Mouse (Mus musculus) cerebellum, adult 9-11 months (tissue): ENCODE data around the gene Mars.

Experiments
- DNase-seq: peaks from one replicate; pipeline ENCODE4 v3.0.0; 2022

Mars gene

DNA sequence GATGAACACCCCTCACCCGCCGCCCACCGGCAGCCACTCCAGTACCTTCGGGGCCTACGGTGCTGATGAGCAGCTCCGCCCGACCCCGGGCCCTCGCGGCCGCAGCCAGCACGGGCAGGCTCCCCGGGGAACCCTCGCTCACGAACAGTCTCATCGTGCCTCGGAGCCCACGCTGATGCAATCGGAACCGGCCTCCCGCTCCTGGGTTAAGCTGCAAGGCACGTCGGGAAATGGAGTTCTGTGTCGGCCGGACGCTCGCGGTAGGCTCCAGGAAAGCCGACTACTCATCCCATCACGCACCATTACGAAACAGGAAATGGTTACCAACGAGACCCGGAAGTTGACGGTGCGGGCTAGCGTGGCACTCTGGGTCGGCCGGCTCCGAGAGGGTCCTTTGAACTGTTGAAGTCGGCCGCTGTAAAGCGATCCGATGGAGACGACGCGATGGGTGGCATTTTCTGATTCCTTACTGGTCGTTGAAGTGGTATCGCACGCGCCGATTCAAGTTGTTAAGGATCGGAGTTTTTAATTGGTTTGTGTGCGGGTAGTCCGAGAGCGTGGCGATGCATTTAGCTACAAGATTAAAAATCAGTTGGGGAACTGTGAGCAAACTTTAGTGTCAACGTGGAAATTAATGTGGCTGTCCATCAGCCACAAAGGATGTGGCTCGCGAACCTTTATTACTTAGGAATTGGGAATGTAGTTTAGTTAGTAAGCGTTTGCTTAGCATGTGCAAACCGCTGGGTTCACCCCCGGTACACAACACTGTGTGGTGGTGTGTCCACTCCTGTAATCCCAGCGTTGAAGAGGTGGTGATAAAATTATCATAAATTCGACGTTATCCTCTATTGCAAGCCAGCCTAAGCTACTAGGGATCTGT lies at the start of gene Mars:
Gene Mars (minus strand): TSS at position 311 of the 880 bp plus-strand sequence.
- peak; percentile 94 for DNase-seq

GRCm38 (mm10) chr10:127360714-127361113 lies 49.1 kb upstream of the Mars start:
- no peak for DNase-seq

GRCm38 (mm10) chr10:127355336-127355735 lies 43.8 kb upstream of the Mars start:
- no peak for DNase-seq

DNA sequence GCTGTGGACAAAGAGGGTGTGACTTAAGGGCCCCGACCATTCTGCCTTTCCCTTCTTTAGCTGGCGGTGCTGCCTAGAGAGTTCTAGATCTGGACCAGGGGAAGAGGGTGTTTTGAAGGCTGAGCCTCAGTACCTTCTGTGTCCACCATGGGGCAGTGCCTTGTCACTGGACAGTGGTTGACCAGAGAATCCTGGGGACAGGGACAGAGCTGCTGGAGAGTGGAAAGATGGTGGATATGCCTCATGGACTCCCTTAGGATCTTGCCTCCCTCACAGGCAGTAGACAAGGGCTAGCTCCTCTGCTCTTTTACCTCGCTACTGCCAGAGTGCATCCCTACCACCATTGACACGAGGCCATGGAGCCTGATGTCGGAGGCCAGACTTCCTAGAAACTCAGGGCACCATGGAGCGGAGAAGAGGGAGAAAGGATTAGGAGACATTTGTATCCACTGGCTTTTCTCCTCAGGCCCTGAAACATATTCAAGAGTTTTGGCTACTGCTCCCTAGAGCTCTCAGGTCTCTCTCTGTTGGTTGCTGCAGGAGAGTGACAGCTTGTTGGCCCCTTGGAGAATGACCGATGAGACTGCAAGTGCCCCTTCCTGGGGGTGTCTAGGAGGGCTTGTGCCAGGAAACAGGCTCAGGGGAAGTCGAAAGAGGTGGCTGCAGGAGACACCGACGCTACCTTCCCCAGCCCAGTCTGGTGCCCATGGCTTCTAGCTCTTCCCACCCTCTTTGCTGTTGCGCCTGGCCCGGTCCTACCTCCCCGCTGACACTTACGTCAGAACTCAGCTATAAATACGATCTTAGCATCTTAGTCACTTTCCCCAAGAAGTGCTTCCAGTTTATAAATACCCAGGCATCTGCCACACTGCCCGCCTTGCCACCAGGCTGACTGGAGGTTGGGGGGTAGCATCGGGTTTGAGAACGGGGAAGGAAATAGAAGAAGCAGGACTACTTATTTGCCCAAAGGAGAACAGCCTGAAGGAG lies 42.6 kb upstream of the Mars start, which contains the start of gene Inhbe:
Gene Inhbe (minus strand): TSS at position 503 of the 987 bp plus-strand sequence.
- peak; percentile 60 for DNase-seq

- DNase-seq, result no peak
Observed at GRCm38 (mm10) chr10:127352766-127353165, 41.2 kb upstream of the Mars start.

DNA sequence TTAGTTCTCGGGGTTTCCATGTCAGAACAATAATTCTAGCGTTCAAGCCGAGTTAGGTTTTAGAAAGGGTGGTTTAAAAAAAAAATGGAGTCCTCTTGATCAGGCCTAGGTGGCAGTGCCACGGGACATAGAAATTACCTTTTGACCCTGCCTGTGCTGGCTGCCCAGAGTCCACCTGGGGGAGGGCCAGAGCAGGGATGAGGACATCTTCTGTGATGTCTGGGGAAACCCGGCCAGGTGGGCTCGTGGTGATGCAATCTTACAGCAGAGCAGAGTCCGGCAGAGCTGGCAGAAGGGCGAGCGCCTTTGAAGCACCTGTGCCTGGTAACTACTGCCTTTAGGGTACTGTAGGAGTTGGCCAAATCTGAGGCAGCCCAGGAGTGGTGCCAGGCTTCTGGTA lies 40.6 kb upstream of the Mars start:
- DNase-seq, result no peak

DNA sequence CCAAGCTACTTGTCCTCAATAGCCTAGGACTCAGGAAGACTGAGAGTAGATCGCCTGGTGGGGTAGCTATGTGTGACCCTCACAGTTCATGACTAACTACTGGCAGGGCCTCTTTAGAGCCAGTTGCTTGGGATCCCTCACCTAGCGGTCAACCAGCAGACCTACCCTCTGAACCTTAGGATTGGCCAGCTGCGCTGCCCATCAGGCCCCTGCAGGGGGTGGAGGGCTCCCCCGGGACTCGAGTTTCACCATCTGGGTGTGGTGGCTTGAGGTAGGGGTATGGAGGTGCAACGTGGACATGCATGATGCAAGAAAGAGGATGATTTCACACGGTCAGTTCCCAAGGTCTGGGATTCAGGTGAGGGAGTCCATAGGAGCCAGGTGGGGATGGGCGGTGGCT lies 40.1 kb upstream of the Mars start:
- DNase-seq, result no peak

- DNase-seq, result no peak
Observed at GRCm38 (mm10) chr10:127351285-127351595, 39.7 kb upstream of the Mars start.

- DNase-seq, result peak; percentile 76
Observed at GRCm38 (mm10) chr10:127350594-127351284, 39.2 kb upstream of the Mars start.

DNA sequence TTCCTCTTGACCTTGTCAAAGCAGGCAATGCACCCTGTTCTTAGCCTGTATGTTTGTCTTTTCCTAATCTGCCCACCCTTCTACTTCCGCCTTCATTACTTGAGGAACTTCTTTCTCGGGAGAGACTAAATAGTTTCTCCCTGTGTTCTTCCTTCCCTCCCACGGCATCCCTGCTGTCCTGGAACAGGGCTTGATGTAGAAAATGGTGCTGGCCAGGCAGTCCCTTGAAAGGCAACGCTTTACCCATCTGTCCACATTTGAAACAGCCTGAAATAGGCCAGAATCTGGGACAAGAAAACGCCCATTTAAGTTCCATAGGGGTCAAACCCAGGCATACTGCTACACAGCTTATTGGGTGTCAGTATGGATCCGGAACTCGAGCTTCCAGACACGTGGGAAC lies 38.2 kb upstream of the Mars start:
- DNase-seq, result no peak

DNA sequence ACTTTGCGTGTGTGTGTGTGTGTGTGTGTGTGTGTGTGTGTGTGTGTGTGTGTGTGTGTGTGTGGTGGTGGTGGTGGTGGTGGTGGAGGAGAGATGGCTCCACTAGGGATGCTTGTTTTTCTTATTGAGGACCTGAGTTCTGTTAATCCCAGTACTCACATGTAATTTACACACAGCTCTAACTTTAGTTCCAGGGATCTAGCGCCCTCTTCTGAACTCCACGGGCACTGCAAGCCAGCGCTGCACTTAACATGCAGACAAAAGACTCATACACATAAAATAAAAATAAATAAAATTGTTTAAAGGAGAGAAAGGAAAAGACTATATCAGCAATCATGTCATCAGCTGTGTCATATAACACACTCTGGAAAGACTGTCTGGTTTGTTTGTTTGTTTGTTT lies 37.4 kb upstream of the Mars start:
- no peak for DNase-seq

GRCm38 (mm10) chr10:127346173-127346572 lies 34.6 kb upstream of the Mars start:
- DNase-seq, result no peak

DNA sequence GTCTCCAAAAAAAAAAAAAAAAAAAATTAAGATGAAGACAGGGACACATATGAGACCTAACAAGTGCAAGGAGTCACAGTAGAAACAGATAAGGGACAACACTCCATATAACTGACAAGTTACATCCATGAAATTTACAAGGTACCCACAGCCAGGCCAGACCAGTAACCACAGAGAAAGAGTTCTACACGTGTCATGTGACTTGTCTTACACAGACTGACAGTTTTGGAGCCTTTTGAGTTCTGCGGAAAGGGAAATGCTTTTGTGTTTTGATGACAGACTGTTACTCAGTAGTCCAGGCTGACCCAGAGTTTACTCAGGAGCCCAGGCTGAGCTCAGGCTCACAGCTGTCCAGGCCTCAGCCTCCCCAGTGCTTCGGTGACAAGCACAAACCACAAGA lies 31.4 kb upstream of the Mars start:
- no peak for DNase-seq

DNA sequence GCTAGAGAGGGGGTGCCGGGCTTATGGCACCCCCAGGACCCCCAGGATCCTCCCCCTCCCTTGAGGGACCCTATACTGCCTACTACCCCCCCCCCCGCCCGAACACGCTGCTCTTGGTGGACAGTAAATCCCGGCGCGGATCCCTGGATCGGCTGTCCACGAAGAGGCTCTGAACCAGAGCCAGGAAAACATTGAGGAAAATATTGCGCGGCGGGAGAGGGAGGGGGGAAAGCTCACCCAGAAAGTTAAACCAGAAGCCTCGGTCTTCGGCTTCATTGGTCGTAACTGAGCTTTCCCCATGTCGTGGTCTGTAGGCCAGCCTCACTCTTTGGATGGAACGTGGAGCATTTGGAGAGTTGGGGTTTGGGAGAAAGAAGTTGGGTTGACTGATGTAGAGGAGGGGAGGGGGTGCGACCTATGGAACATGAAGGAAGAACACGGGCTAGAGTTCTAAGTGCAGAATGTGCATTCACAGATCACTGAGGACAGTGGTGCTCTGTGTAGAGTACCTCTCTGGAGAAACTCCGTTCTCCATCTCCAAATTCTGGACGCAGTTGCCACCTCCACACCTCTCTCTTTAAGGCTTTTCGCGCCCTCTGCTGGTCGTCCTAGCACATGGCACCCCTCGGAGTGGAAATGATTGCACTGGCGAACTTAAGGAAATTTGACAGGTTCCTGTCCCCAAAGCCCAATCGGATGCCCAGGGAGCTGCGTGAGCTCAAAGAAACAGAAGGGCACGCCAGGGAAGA lies 30.5 kb upstream of the Mars start, which contains the start of gene Gli1:
Gene Gli1 (minus strand): TSS at position 84 of the 749 bp plus-strand sequence.
- peak; percentile 81 for DNase-seq

- no peak for DNase-seq
Observed at GRCm38 (mm10) chr10:127341360-127341690, 29.7 kb upstream of the Mars start.

- DNase-seq, result no peak
Observed at GRCm38 (mm10) chr10:127340577-127341359, 29.2 kb upstream of the Mars start.

- DNase-seq, result no peak
Observed at GRCm38 (mm10) chr10:127339683-127340576, 28.3 kb upstream of the Mars start.

DNA sequence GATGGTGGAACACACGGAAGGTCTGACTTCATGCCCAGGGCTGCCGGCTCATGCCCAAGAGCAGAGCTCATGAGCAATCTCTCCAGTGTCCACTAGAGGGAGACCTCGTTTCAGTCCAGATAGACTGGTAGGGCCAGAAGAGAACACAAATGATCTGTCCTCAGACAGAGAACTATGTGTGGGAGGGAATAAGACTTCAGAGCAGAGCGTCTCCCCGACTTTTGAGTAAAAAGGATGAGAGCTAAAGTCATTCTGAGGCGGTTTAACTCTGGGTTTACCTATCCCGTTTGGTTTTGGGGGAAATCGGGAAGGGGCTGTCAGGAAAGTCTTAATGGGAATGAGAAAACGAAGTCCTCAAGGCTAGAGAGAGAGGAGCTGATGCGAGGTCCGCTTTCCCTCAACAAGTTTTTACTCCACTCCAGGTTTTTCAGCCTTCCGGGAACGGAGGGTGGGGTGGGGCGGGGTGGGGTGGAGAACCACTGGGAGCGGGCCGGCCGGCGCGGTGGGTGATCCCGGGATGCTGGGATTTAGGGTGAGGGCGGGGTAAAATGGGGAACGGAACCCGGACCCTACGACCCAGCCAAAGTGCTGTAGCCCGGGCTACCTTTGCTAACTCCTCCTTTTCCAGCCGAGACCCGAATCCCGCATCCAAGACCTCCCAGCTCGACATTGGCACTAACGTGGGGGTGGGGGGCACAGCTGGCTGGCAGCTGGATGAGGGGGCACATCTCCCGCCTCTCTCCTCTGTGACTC lies 27.5 kb upstream of the Mars start:
- DNase-seq, result peak; percentile 88

GRCm38 (mm10) chr10:127337536-127338099 lies 26.0 kb upstream of the Mars start:
- no peak for DNase-seq
